Mouse (Mus musculus): ENCODE data around the gene Olfr1371. TPM values are rescaled to one million over a fixed set of nuclear protein-coding genes. Genes with fewer than 3 reads are reported as not detected.
"Not testable (repeated sequence)": the region's sequence is repeated elsewhere in the genome, so short reads cannot be mapped to it uniquely, and the experiment has no call there.

Olfr1371 gene
- total RNA-seq, 4 experiments from 2014 or later = not detected

DNA sequence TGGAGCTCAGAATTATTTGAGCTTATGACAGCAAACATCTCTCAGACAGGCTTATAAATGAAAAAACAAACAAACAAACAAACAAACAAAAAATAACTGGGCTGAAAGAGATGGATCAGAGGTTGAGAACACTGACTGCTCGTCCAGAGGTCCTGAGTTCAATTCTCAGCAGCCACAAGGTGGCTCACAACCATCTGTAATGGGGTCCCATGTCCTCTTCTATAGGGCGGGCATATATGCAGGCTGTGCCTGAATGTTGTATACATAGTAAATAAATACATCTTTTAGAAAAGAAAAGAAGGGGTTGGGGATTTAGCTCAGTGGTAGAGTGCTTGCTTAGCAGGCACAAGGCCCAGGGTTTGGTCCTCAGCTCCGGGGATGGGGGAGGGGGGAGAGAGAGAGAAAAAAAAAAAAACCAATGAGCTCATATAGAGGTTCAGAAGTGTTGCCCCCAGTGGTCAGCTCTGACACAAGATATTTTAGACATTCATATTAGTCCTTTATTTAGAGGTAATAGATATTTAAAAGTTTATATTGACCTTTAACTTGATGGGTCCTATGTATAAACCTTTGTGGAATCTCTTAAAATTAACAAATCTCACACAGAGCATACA is 12.3 kb upstream of the Olfr1371 start:
- DNase-seq (ENCODE audit: low spot score in 2 of 2) = no peak

DNA sequence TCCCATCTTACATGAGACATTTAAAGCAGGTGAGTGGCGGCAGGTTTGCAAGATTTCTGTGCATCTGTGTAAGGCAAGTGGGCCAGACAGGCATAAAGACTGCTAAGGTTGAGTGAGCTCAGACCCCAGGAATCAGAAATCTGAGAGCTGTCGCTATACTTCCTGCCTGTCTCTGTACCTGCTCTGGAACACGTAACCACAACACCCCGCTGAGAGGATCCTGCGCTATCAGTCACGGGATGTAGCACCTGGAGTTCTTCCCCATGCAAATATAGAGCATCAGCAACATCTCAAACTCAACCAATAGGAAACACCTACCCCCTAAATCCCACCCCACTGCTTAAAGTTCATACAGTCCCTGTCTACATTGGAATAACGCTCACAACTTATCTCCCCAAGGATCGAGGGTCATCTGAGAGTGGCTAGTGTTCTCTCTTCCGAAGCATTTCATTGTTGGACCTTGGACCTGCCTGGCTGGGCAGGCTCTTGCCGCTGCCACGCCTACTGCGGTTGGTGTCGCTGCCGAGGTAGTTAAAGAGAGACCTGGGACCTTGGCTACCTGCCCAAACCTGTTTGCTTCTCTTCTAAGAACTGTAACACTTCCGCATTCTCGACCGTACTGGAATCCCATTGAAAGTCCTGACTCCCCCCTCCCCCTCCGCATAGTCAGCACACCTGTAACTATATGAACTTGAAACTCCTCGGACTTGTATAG is 10.3 kb upstream of the Olfr1371 start:
- no peak for DNase-seq (ENCODE audit: low spot score in 2 of 2)

DNA sequence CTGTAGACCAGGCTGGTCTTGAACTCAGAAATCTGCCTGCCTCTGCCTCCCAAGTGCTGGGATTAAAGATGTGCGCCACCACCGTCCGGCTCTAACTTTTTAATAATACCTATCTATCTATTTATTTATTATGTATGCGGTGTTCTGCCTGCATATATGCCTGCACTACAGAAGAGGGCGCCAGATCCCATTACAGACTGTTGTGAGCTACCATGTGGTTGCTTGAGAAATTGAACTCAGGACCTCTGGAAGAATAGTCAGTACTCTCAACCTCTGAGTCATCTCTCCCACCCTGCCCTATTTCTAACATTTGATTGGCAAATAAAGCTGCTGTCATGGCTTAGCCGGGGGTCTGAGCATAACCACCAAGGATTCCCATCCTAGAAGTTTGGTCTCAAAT is 9.1 kb upstream of the Olfr1371 start:
- no peak for DNase-seq (ENCODE audit: low spot score in 2 of 2)

DNA sequence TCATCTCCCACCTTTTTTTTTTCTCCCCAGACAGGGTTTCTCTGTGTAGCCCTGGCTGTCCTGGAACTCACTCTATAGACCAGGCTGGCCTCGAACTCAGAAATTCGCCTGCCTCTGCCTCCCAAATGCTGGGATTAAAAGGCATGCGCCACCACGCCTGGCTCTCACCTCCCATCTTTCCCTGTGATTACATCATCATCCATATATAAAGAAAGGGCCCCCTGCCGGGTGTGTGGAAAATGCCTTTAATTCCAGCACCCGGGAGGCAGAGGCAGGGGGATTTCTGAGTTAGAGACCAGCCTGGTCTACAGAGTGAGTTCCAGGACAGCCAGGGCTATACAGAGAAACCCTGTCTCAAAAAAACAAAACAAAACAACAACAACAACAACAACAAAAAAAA is 8.1 kb upstream of the Olfr1371 start:
- not testable (repeated sequence) for DNase-seq (ENCODE audit: low spot score in 2 of 2)

DNA sequence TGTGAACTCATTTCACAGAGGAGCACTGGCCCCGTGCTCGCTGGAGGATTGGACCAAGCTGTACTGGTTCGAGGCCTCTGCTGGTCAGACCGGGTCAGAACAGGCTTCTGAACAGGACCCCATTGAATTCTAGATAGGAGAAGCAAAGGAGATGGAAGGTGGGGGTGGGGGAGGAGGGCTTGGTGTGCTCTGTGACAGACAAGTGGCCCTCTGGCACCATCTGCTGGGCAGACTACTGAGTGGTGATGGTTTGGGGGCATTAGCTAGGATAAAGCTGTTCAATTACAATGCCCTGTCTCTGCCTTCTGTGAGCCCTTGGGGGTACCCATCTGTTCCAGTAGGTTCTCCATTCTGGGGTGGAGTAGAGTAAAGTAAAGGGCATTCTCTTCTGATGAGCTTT is 6.5 kb upstream of the Olfr1371 start:
- DNase-seq (ENCODE audit: low spot score in 2 of 2) = peak in 1 of 2 experiments; percentile 18

DNA sequence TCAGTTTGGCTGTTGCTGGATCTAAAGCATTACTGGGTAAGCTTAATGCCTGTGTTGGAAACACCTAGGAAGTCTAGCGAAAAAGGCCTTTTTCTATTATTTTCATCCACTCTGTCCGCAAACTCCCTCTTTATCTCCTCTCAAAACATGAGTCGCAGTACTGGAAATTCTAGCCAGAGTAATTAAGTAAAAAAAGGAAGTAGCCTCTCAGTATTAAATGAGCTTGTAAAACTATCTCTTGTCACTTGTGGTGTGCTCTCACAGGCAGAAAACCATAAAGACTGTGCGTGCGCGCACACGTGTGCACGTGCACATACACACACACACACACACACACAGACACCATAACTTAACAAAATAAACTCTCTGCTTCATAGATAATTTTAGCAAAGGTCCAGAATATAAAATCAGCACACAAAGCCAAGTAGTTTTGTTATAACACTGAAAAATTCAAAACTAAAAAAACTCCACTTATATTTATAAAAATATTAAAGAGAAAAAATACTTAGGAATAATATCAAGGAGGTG is 17.2 kb downstream of the Olfr1371 start:
- DNase-seq (ENCODE audit: low spot score in 2 of 2) = not testable (repeated sequence)

DNA sequence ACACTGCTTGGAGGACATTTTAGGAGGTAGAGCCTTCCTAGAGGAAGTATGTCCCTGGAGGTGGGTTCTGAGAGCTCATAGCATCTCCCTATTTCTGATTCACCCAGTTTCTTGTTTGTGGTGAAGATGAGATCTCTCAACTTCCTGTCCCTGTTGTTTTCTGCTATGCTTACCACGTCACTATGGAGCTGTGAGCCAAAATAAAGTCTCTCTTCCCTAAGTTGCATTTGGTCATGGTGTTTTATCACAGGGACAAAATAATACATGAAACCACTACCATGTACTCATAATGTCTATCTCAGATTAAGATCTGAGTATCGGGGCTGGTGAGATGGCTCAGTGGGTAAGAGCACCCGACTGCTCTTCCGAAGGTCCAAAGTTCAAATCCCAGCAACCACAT is 33.1 kb downstream of the Olfr1371 start:
- not testable (repeated sequence) for DNase-seq (ENCODE audit: low spot score in 2 of 2)

DNA sequence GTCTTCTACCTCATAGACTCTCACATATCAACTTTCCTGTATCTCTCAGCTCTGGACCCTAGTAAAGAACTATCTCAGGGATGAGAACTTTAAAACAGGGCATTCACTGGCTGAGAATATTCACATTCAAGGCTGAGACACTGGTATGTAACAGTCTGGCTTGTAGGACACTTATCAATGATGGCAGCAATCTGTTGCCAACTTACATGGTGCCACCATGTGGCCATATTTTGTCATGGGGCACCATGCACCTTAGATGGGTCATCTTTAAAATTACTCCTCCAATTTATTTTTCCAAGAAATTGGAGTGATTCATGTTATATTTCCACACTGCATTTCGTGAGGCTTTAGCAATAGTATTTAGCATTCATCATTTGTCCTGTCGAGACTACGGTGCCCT is 33.9 kb downstream of the Olfr1371 start:
- not testable (repeated sequence) for DNase-seq (ENCODE audit: low spot score in 2 of 2)

DNA sequence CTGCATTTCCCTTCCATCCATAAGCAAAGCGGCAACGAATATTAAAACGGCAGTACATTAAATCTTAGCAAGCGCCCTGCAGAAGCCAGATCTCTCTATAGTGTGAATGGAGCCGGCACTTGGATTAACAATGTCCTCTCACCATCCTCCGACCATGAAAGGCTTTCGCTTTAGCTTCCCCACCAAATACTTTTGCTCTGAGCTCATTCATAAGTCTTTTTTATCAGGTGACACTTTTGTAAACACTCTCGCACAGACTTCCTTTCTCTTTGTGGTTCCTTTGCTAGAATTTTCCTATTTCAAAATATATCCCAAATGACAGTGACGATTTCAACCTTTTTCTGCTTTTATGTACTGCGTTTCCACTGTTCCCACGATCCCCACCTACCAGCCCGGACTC is 45.3 kb downstream of the Olfr1371 start:
- no peak for DNase-seq (ENCODE audit: low spot score in 2 of 2)

DNA sequence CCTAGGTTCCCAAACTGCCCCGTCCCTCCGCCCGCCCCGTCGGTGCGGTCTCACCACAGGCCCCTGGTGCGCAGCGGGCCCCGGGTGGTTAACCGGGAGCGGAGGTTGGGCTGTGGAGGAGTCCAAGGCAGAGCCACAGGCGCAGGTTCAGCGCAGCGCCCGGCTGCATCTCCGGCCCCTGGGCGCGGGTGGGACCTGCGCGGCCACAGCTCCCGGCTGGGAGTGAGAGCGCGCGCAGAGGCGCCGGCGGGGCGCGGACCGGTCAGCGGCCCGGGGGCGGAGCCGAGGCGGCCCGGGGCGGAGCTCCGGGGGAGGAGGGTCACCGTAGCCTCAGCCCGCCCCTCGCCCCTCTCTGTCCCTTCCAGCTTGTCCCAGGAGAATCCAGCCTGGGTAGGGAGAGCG is 45.9 kb downstream of the Olfr1371 start:
- DNase-seq (ENCODE audit: low spot score in 2 of 2) = not testable (repeated sequence)

DNA sequence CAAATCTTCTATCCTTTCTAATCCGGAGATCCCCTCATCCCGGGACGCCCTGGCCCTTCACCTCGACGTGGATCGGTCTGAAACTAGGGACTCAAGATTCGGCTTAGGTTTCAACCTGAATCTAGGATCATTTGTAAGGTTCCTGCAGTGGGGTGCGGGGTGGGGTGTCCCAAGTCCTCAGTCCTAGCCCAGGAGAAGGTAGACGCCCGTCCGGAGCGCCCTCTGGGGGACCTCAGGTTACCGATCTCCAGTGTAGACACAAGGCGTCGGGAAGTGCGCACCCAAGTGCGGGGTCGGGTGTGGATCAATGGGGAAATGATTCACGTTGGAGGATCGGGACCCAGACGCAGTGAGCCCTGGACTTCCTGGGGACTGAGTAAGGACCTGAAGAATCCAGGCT is 46.7 kb downstream of the Olfr1371 start:
- peak in 1 of 2 experiments; percentile 6 for DNase-seq (ENCODE audit: low spot score in 2 of 2)

DNA sequence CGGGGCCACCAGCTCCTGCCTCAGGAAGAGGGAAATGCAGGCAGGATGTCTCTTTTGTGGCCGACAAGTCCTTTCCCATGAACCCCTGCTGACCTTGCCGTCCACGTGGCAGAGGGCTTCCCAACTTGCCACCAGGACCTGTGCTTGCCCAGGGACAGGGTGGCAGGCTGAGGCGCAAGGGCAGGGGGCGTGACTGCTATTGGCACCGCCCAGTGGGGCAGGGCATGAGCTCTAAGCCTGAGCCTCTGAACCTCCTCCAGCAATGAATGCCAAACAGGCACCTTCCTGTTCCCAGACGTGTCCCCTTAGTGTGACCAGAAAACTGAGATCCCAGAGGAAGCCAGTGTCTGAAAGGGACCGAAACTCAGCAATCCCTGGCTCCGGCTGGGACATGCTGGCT is 49.9 kb downstream of the Olfr1371 start:
- peak in 1 of 2 experiments; percentile 16 for DNase-seq (ENCODE audit: low spot score in 2 of 2)

Other genes with a start within 250 kb of the Olfr1371 start
- 10 to 100 TPM; 26.1 to 41.4 (median 30.0) TPM for gene Cdkn2aipnl, start 246.3 kb downstream of the Olfr1371 start, total RNA-seq (2022)
- gene Ube2b, start 213.2 kb downstream of the Olfr1371 start, total RNA-seq (2022) = 100 to 1,000 TPM; 518 to 669 (median 555) TPM
- 1 to 10 TPM; 2.6 to 5.9 (median 3.0) TPM for gene Cdkl3, start 209.8 kb downstream of the Olfr1371 start, total RNA-seq (2022)
- 10 to 100 TPM; 38.1 to 44.0 (median 41.0) TPM for gene Ppp2ca, start 115.3 kb downstream of the Olfr1371 start, total RNA-seq (2022)
- gene Olfr1373, start 68.5 kb downstream of the Olfr1371 start, total RNA-seq (2022) = not detected
- gene Skp1a, start 18.0 kb upstream of the Olfr1371 start, total RNA-seq (2022) = 100 to 1,000 TPM; 285 to 312 (median 290) TPM
- under 1 TPM; 0.31 to 0.39 (median 0.34) TPM for gene Tcf7, start 69.0 kb upstream of the Olfr1371 start, total RNA-seq (2022)
- gene Vdac1, start 146.9 kb upstream of the Olfr1371 start, total RNA-seq (2022) = 1,000 to 10,000 TPM; 1,279 to 1,529 (median 1,458) TPM
- gene 9530068E07Rik, start 182.4 kb upstream of the Olfr1371 start, total RNA-seq (2022) = 10 to 100 TPM; 37.2 to 45.4 (median 40.2) TPM